Mouse (Mus musculus) embryo, embryonic 11 days (tissue): ENCODE measurements around the gene Usp34.
"Not testable (repeated sequence)": the region's sequence is repeated elsewhere in the genome, so short reads cannot be mapped to it uniquely, and the experiment has no call there.

ENCODE experiments used
- DNase-seq: peaks from one replicate; pipeline ENCODE4 v3.0.0-alpha.2; 2015

The Usp34 gene

DNA sequence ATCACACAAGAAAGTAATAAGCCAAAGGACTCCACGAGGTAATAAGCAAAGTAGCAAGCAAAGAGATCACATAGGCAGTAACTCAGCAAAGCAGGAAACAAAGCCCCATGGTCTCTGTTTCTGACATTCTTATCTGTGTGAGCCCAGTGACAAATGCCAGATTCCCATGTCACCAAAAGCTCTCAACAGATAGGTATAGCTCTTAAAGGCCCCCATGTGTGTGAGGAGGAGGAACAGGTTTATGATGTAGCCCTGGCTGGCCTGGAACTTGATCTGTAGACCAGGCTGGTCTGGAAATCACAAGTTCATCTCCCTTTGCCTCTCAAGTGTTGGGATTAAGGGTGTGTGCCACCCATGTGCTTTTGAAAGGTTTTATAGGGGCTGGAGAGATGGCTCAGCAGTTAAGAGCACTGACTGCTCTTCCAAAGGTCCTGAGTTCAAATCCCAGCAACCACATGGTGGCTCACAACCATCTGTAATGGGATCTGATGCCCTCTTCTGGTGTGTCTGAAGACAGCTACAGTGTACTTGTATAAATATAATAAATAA, 53.1 kb downstream of the Usp34 start:
- not testable (repeated sequence) for DNase-seq

DNA sequence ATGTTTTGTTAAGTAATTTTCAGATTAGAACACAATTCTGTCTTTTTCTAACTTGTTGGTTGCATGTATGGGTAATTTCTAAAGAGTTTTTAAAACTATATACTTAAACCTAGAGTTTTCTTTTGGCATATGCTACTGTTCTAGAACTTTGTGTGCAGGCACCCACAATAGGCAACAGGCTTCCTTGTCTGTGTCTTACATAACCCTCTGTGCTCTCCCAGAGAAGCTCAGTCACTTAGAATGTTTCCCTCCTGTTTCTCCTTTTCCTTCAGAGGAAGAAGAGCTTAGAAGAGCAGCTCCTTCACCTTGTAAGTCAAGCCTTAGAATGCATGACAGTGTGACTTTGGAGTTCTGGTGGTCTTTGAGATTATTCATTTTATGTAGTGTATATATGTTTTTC, 55.6 kb downstream of the Usp34 start:
- no peak for DNase-seq

DNA sequence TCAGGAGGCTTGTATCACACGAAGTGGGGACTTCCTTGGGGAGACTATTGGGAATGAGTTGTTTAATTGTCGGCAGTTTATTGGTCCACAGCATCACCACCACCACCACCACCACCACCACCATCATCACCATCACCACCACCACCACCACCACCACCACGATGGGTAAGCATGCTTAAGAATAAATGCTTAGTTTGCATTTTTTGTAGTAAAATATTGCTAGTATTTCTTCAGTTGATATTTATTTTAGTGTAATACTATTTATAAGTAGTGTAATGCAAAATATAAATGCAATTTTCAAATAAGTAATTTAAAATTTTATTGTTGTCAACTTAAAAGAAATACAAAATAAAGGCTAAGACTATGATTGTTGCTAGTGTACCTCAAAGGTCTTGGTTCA, 57.7 kb downstream of the Usp34 start:
- DNase-seq, result no peak

DNA sequence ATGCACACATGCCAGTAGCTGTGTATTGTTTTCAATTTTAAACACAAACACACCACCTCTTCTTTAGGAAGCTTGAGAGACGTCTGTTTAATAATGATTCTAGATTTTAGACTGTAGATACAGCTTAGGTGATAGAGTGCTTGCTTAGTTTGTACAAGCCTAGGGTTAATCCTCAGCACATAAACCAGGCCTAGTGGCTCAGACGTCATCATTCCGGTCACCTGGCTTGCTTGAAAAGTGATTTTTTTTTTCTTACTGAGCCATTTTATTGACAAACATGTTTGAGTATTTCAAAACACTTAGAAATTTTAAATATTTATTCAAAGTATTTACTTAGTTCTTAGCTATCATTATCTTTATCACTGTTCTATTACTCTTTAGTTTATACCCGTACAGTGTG, 65.3 kb downstream of the Usp34 start:
- DNase-seq, result no peak

DNA sequence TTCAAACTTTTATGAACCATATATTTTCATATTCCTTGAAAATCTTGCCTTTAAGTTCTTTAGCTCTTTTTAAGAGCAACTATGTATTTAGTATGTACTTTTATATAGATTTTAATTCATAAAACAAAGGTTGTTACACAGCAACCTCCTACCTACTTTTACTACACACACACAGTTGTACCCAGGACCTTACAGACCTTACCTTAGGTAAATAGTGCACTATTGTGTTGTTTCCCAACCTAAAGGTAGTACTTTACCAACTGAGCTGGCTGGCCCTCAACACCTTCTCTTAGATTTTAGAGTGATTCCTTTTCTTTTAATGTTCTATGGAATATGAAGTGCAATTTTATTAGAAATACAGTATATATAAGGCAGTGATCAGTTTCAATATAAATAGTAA, 65.8 kb downstream of the Usp34 start:
- DNase-seq, result no peak

DNA sequence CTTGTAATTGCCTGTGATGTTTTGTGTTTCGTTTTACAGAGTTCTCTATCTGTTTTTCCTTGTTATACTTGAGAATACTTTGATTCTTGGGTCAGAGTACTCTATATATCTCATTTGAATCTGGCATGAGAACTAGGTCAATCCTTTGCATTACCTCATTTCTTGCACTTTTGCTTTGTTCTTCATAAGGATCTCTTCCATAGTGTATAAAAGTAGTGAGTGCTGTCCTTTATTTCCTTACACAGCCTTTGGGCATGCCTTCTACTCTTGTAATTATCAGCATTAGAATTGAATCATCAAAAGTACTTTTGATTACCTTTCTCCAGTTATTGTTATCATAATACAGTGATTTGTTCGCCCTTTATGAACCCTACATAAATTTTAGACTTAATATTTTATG, 73.4 kb downstream of the Usp34 start:
- DNase-seq, result no peak

DNA sequence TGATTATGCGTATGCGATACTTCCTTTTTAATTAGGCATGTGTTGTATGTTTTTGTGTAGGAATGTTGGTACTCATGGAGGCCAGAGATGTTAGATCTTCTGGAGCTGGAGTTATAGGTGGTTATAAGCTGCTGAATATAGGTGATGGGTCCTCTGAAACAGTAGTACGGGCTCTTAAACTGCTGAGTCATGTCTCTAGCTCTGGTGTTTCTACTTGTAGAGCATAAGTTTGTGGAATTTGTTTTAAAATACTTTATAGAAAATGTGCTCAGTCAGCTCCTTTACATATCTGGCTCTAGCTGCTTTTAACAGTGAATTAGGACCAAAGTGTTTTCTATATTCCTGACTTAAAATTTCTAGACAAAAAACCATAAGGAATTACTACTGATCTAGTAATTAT, 73.9 kb downstream of the Usp34 start:
- DNase-seq, result no peak

DNA sequence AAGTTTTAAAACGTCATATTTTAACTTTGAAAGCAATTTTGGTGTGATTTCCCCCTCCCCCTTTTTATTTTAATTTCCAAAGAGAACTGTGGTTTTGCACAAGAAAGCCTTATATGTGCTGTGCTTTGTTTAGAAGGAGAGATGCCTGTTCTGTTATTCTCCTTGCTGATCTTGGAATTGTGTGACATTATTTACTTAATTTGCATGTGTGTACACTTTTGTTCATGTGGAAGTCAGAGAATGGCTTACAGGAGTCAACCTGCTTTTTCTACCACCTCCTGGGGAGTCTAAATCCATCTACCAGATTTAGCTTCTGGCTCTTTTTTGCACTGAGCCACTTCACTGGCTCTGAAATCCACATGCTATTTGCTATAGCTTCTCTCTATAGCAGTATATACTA, 76.1 kb downstream of the Usp34 start:
- no peak for DNase-seq

DNA sequence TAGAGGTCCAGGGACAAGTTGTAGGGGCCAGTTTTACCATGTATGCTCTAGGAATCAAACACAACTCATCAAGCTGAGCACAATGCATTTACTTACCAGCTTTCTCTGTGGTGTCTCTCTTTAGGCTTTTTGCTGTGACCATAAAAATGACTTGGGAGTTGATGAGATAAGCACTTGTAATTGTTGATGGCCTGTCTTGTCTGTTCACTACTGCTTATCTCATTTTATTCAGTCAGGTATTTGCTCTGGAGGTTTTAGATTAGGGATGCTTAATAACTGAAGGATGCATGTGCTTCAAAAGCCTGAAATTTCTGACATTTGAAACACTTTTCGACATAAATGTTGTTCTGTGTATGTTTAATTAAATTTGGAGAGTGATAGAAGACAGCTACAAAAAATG, 83.0 kb downstream of the Usp34 start:
- DNase-seq, result no peak

DNA sequence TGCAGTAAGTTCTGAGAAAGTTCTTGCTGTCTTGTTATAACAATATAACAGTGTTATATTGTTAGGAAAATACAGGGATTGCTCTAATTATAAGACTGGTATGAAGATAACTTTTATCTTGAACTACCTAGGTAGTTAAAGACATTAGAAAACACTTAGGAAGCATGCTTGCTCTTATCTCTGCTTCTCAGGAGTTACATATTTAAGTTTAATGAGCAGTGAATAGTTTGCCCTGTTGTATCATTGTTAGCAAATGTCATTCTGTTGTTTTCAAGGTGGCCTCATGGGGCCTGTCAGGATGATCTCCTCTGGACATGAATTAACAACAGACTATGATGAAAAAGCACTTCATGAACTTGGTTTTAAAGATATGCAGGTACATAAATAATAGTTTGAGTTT, 85.9 kb downstream of the Usp34 start:
- DNase-seq, result no peak

DNA sequence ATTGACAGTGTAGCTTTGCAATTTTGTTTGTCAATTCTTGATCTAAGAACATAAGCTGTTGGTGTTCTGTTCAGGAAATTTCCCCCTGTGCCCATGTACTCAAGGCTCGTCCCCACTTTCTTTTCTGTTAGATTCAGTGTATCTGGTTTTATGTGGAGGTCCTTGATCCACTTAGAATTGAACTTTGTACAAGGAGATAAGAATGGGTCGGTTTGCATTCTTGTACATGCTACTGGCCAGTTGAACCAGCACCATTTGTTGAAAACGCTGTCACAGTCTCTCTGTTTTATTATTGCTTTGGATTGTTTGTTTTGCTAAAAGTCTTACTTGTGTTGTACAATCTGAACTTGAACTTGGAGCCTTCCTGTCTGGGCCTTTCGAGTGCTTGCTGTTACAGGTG, 89.9 kb downstream of the Usp34 start:
- no peak for DNase-seq

DNA sequence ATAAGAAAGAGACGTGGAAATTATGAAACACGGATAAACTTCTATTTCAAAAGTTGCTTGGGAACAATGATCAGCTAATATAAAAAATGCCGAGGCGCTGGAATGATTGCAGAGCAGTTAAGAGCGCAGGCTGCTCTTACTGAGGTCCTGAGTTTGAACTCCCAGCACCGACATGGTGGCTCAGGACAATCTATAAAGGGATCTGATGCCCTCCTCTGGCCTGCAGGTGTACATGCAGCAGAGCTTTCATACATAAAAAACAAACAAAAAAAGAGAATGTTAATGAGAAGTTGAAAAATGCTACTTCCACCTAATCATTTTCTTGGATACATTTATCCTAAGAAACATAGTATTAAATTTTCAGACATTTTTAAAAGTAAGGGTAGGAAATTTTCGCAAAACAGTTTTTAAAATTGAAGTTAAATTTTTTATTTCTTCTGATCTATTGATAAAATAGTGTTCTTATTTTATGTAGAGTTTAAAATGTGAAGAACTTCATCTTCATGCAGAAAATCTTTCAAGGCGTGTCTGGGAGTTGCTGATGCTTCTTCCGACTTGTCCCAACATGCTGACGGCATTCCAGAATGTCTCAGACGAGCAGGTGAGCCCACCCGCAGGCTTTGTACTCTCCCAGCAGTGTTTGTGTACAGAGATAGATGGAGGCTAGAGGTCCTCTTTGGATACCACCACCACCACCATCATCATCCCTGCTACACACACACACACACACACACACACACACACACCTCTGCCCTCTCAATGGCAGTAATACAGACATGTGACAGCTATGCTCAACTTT, 94.5 kb downstream of the Usp34 start:
- peak; percentile 22 for DNase-seq

DNA sequence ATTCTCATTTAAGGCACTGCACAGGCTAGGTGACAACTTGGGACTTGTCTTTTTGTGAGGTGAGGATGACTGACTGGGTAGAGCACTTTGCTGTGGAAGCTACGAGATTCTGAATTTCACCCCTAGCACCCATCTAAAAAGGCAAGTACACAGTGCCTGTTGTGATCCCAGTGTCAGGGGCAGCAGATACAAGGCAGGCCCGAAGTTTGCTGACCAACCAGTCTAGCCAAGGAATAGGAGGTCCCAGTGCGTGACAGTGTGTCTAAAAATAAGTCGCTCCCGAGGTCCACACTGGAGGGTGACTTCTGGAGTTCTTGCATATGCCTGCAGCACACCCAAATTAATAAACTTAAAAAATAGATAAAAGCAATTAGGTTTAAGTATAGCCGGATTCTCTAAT, 121.6 kb downstream of the Usp34 start:
- no peak for DNase-seq

DNA sequence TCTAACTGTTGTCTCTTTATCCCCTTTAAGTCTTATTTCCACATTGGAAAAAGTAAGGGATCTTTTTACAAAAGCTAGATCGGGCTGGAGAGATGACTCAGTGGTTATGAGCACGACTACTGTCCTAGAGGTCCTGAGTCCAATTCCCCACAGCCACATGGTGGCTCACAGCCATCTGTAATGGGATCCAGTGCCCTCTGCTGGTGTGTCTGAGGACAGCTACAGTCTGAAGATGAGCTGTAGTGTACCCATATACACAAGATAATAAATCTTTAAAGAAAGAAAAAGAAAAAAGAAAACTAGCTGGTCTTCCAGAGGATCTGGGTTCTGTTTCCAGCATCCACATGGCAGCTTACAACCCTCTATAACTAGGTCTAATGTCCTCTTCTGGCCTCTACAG, 123.3 kb downstream of the Usp34 start:
- no peak for DNase-seq

DNA sequence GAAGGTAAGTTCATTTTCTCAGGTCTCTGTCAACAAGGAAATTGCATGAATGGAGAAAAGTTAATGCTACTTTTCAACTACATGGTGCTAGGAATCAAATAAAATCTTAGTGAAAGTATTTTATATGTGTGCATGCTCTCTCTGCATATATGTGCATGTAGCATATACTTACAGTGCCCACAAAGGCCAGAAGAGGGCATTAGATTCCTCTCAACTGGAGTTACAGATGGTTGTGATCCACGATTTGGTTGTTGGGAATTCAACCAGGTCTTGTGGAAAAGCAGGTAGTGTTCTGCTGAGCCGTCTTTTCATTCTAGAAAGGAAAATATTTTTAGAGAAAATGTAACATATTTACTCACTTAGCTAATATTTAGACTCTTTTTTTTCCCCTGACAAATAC, 129.4 kb downstream of the Usp34 start:
- DNase-seq, result no peak

DNA sequence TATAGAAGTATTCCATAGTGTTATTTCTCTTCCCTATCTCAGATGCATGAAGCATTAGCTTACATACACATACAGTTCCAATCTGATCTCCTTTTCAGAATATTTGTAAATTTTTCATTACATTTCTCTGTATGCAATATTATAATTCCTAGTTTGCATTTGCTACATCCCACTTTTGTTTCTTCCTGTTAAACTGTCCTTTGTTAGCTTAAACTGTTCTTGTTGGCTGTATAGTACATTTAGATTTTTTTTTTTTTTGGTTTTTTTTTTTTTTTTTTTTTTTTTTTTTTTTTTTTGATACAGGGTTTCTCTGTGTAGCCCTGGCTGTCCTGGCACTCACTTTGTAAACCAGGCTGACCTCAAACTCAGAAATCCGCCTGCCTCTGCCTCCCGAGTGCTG, 159.2 kb downstream of the Usp34 start:
- not testable (repeated sequence) for DNase-seq

DNA sequence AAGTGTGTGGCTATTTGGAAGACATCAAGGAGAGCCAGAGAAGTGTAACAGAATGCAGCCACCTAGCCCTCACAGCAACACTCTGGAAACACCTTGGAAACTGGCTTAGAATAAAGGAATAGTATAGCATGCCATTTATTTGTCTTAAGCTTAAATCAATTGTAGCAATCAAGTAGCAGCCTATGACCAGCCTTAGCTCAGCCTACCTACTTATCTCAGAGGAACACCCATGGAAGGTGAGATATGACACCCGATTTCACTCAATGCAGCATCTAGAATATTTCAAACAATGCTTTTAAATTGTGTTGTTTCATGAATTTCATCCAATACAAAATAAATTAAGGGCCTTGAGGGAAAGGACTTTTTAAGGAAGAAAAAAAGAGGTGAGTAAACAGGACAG, 183.3 kb downstream of the Usp34 start:
- no peak for DNase-seq

DNA sequence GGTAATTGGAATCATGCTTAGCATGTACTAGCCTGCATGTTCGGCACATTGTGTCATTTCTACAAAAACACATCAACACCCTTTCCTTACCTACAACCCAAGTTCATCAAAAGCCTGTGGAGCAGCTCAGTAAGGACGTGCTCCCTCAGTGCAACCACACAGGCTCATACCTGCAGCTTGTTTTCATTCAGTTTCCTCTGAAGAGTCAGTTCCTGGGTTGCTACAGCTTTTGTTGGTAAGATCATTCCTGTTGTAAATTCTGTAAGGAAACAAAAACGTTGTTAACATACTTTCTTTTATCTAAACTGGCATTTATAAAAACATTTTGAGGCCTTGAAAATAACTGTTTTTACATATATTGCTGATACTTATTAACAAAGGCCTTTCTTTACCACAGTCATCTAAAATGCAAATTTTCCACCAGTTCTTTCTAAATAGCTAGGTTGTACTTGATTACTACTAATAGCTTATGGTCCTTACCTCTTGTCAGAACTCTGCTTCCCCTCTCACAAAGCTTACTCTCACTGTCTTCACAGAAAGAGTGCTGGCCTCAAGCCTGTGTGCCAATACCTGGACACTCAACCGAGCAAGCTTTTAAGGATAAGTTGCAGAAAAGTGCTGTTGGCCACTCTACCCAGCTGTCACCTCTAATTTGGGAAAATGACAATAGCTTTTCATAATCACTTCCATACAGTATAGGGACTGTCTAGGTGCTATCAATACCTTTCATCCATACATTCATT, 185.5 kb downstream of the Usp34 start:
- no peak for DNase-seq

DNA sequence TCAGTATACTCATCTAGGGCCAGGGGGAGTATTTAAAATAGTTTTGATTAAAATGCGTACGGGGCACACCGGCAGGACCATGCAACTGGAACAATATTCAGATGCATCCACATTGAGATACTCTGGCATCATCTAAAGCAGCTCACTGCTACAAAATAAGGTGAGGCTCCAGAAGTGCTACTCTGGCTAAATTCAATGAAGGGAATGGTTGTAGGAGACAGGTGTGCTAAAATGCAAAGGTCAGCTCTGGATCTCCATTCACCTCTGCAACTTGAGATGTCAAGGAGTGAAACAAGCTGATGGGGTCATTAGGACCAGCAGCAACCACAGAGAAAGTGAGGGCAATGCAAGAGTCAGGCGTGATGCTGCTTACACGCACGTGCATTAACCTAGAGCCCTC, 188.5 kb downstream of the Usp34 start:
- DNase-seq, result no peak

DNA sequence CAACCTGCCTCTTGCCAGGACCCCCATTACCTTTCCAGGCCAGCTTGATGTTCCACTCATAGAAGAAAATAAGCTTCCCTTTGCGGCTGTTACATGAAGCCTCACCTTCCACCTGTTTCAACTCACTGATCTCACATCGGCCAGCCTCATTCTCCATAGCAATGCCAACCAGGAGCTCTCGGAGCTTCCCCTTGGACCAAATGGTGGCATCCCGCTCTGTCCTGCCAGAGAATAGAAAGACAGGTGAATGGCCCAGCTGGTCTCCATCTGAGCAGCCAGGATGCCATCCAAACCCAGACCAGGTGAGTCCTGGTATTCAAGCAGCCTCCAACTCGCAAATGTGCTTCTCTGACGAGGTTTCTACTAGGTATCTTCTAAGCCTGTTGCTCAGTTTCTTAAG, 190.0 kb downstream of the Usp34 start:
- no peak for DNase-seq

DNA sequence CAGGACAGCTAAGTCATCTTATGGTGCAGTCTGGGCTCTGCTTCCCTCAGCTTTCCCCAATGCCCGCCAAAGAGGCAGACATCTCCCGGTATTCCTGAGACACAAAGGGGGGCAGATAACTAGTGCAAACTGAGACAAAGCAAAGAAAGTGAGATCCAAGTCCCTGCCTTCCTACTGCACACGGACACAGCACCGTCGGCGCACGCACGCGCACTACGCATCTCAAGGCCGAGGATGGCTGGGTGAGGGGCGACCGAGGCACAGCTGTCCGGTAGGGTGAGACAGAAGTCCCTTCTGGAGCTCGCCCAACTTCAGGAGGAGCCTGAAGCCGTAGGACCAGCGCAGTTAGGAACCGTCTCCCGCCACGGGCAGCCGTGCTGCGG, 190.6 kb downstream of the Usp34 start:
- DNase-seq, result peak; percentile 87

DNA sequence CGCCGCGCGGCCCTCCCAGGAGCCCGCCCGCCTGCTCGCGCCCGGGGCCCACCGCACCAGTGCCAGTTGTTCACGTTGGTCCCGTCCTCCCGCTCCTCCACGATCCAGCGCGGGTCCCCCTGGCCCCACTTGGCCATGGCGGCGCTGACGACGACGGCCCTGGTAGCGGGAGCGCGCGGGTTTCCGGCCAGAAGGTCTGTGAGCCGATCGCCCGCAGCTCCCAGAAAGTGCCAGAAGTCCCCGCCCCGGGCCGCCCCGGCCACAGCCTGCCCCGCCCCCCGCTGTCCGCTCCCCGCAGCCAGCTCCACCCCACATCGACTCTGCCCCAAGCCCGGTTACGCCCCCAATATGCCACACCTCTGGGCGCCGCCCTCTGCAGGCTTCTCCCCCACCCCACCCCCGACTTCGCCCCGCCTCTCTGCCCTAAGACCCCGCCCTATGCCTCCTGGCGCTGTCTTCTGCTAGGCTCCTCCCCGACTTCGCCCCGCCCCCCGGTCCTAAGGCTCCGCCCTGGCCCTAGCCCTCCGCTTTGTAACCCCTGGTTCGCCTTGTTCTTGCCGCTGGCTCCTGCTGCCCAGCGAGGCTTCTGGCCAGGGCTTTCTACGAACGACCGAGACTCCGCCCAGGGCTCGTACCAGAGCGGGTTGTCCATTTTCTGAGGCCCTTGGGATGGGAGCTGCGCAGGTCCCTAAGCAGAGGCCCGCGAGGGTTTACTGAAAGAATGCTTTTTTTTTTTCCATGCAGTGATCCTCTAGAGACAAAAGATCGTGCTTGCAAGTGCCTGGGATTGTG, 191.2 kb downstream of the Usp34 start, which contains the start of gene Ahsa2:
Ahsa2 (minus strand) TSS at position 313 of the 792 bp plus-strand sequence.
- peak; percentile 98 for DNase-seq

DNA sequence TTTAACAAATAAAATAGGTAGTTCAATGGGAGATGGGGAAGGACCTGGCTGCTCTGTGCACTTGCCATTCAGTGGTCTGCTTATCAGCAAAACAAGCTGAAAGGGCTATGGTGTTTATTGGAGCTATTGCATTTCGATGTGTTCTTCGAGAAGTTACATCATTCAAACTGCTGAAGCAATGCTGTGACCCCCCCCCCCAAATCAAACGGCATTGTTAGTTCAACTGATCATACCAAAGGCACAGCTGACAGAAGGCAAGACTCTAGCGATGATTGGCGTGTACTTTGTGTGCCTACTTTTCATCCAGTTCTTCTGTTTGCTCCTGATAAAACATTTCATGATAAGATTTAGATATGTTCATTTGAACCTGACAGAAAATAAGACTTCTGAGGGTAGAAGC, 191.9 kb downstream of the Usp34 start:
- peak; percentile 23 for DNase-seq
